14 mouse cellular contexts compared by ENCODE assay signal in genomic region chr1:93577861-93578260, GRCm38 (mm10).
A peak's percentile ranks its signal among the peaks of the same experiment; 100 is the strongest.
DNase-seq lines count a peak whose midpoint lies in the region; ATAC-seq lines count a peak whose summit lies in the region.
"Had no signal": no experiment of that assay in that cellular context is flagged by ENCODE, and none has a peak within 500 bp of the region (broad histone marks: within the 10 kb centered on the region; RNA-seq: fewer than 3 reads in every experiment).

No protein-coding gene starts in this region.

- ATAC-seq in CD4-positive, CD25-positive, alpha-beta regulatory T cell, adult 4 months: no peak
- ATAC-seq: intestine, embryonic 15.5 days had no signal

- intact Hi-C loops in left cerebral cortex, postnatal 14 days (cut with DNase I): no loop called here

- peak; percentile 50 for DNase-seq in right cerebral cortex, adult 18-20 months
- no peak for DNase-seq in right cerebral cortex, postnatal 14 days
- peak; percentile 74 for DNase-seq in layer of hippocampus, adult 9-11 months
- peak; percentile 14 to 76 for DNase-seq in left cerebral cortex, postnatal 14 days (ENCODE audit: low spot score in 2 of 2)
- no peak for DNase-seq in kidney, adult 9 months
- DNase-seq in retina, embryonic 14.5 days (ENCODE audit: low spot score): no peak
- DNase-seq: adrenal gland, postnatal 25 days; cerebellum, adult 2 months; gastrocnemius, postnatal 36 days; lung, embryonic 14.5 days; retina, postnatal 1 day; thymus, postnatal 4 days had no signal

Comparison
In these comparisons a context has a peak if more than half of its experiments do, and no peak if none do; other contexts are left out.
1. DNase-seq: peak in right cerebral cortex, adult 18-20 months (single experiment), layer of hippocampus, adult 9-11 months (single experiment) and left cerebral cortex, postnatal 14 days (2 of 2); none in right cerebral cortex, postnatal 14 days (single experiment), kidney, adult 9 months (single experiment) and retina, embryonic 14.5 days (single experiment).